Mouse (Mus musculus): ENCODE measurements around the gene Zscan29.

GRCm38 (mm10) chr2:121137371-121137770 is 33.6 kb downstream of the Zscan29 start:
- TF ChIP-seq CTCF (conservative IDR thresholded peaks at IDR 0.05; ENCODE audit: low read length) (no peak), NANOG (IDR thresholded peaks at IDR 0.05; ENCODE audit: borderline replicate concordance, low read length) (no peak), POU5F1 (IDR thresholded peaks at IDR 0.05; ENCODE audit: borderline replicate concordance, low read length) (no peak)
